Mouse (Mus musculus): ENCODE data around the gene Hs3st6.

- TF ChIP-seq POLR2A (IDR thresholded peaks at IDR 0.05; ENCODE audit: insufficient read depth, low read length) = no peak
- no peak for TF ChIP-seq CTCF (IDR thresholded peaks at IDR 0.05; ENCODE audit: low read depth, low read length)
- no peak for TF ChIP-seq EP300 (IDR thresholded peaks at IDR 0.05; ENCODE audit: insufficient read depth, low read depth, low read length)
Observed at GRCm38 (mm10) chr17:24738238-24738637, 14.6 kb upstream of the Hs3st6 start.
